Mouse (Mus musculus): ENCODE results near the gene Fam81b. TPM values are rescaled to one million over a fixed set of nuclear protein-coding genes. Genes with fewer than 3 reads are reported as not detected.

Gene Fam81b
- total and polyA plus RNA-seq, 3 experiments: not detected

DNA sequence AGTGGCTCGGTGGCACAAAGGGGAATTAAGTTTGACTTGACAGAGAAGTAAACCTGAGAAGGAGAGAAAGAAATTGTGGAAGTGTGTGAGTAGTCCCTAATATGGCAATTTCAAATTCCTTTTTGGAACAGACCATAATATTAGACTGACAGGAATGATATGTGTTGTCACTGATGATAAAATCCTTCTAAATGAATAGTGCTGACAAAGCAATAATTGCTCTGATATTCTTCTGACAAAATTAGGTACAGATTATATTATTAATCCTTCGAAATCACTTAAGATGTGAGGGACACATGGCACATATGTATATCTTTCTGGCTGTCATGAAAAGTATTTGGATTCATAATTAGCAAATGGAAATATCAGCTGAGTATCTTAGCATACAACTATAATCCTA, 89.9 kb downstream of the Fam81b start:
- H3K9me3 ChIP-seq (replicated peaks; ENCODE audit: low read length): peaks cover 2% of the 10 kb centered on the region
- no peaks in the 10 kb centered on the region for H3K27me3 ChIP-seq (replicated peaks)
- peaks cover 0 to 3% of the 10 kb centered on the region in 2 experiments; a peak in 1 of 4 replicates for H3K4me1 ChIP-seq (ENCODE audit: control insufficient read depth in 1 of 2, insufficient read depth in 2 of 2)
- no peaks in the 10 kb centered on the region for H3K36me3 ChIP-seq (replicated peaks in 1 of 2; ENCODE audit: control insufficient read depth in 1 of 2, insufficient read depth in 1 of 2, low read length in 1 of 2)
- no peak overlapping the region for H3K4me3 ChIP-seq (replicated peaks in 1 of 3; ENCODE audit: low read depth in 2 of 3, low read length in 2 of 3, poor library complexity in 1 of 3)
- dilution Hi-C loops (cut with MboI; ENCODE audit: extremely low pct_ligation_motif_present, extremely low pct_unique_long_range_greater_than_20kb, low sequenced_read_pairs) (no loop called here), in situ Hi-C loops (cut with MboI; ENCODE audit: low pct_ligation_motif_present, low pct_unique_long_range_greater_than_20kb, low sequenced_read_pairs) (loop anchor here (10.0 to 25.0 kb wide), 3 partner anchors 90 to 472 kb away; partner anchors contain the start of gene Fam81b)
- DNase-seq (ENCODE audit: extremely low read depth): no peak
- TF ChIP-seq ZMIZ1 (IDR thresholded peaks at IDR 0.05; ENCODE audit: low read depth, low read length) (no peak), MAFK (IDR thresholded peaks at IDR 0.05; ENCODE audit: insufficient replicate concordance, low read length) (peak; percentile 91), MXI1 (IDR thresholded peaks at IDR 0.05; ENCODE audit: low read depth, low read length) (no peak)
- no peak overlapping the region for H3K27ac ChIP-seq (ENCODE audit: insufficient read depth, low read depth)
- H3K4me2 ChIP-seq (ENCODE audit: insufficient read depth, low read depth, poor library complexity, severe bottlenecking): no peak overlapping the region
- no peak overlapping the region for H3K9ac ChIP-seq (ENCODE audit: insufficient read depth, low read depth)
- no peaks in the 10 kb centered on the region for H3K79me2 ChIP-seq (replicated peaks; ENCODE audit: control insufficient read depth, extremely low read depth, insufficient read depth, poor library complexity, severe bottlenecking)

DNA sequence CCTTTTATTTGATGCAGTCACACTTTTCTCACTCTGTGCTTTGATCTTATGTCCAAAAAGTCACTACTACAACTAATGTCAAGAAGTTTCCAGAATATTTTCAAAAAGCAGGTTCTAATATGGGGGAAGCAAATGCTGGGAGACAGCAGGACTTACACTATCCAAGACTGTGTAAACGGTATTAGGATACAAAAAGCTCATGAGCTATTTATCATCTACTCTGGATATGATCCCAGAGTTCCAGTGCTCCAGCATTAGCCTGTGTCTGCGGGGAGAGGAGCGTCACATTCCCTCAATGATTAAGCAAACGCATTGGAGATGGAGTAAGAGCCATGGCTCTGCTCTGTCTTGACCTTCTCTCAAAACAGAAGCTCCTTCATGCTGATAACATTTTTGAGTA, 104.9 kb downstream of the Fam81b start:
- Histone ChIP-seq H3K9me3 (replicated peaks; ENCODE audit: low read length) (peaks cover 4% of the 10 kb centered on the region), H3K36me3 (replicated peaks in 1 of 2; ENCODE audit: control insufficient read depth in 1 of 2, insufficient read depth in 1 of 2, low read length in 1 of 2) (peaks cover 5 to 39% of the 10 kb centered on the region in 2 experiments), H3K79me2 (replicated peaks; ENCODE audit: control insufficient read depth, extremely low read depth, insufficient read depth, poor library complexity, severe bottlenecking) (no peaks in the 10 kb centered on the region), H3K27me3 (replicated peaks) (no peaks in the 10 kb centered on the region), H3K4me2 (ENCODE audit: insufficient read depth, low read depth, poor library complexity, severe bottlenecking) (no peak overlapping the region), H3K4me3 (replicated peaks in 1 of 3; ENCODE audit: low read depth in 2 of 3, low read length in 2 of 3, poor library complexity in 1 of 3) (no peak overlapping the region), H3K27ac (ENCODE audit: insufficient read depth, low read depth) (no peak overlapping the region), H3K9ac (ENCODE audit: insufficient read depth, low read depth) (no peak overlapping the region), H3K4me1 (ENCODE audit: control insufficient read depth in 1 of 2, insufficient read depth in 2 of 2) (peaks cover 0 to 26% of the 10 kb centered on the region in 2 experiments; a peak in 2 of 4 replicates)
- TF ChIP-seq ETS1 (conservative IDR thresholded peaks at IDR 0.05; ENCODE audit: low read depth, low read length): no peak
- in situ Hi-C loops (cut with MboI; ENCODE audit: low pct_ligation_motif_present, low pct_unique_long_range_greater_than_20kb, low sequenced_read_pairs) (loop anchor here (25.0 kb wide), 2 partner anchors 212 to 487 kb away; no protein-coding TSS in a partner anchor), dilution Hi-C loops (cut with MboI; ENCODE audit: extremely low pct_ligation_motif_present, extremely low pct_unique_long_range_greater_than_20kb, low sequenced_read_pairs) (no loop called here)
- no peak for DNase-seq (ENCODE audit: extremely low read depth)

DNA sequence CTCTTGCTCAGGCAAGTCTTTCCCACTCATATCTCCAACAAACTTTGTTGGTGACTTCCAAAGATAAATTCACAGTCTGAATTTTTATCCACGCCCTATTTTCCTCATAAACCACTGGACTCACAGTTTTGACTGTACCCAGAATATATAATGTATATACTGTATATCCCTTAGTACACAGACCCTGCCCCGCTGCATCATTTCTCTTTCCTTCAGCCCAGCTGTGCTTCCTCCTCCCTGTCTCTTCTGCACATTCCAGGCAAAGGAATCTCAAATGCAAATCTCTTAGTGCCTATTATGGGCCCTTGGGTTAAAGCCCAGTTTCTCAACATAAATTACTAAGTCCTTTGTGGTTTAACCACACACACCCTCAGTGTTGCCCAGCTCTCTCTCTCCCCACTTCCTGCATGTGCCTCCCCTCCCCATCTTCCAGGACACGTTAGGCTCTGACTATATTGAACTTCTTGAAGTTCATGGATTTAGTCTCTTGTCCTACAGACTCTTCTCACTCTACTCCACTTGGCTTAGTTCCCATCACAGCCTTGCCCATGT, 107.5 kb downstream of the Fam81b start:
- peaks cover 9 to 45% of the 10 kb centered on the region in 2 experiments for H3K36me3 ChIP-seq (replicated peaks in 1 of 2; ENCODE audit: control insufficient read depth in 1 of 2, insufficient read depth in 1 of 2, low read length in 1 of 2)
- H3K9me3 ChIP-seq (replicated peaks; ENCODE audit: low read length): no peaks in the 10 kb centered on the region
- H3K4me1 ChIP-seq (ENCODE audit: control insufficient read depth in 1 of 2, insufficient read depth in 2 of 2): peaks cover 2 to 50% of the 10 kb centered on the region in 2 experiments; a peak in 3 of 4 replicates

More for the DNA sequence above, 107.5 kb downstream of the Fam81b start:
- H3K27ac ChIP-seq (ENCODE audit: insufficient read depth, low read depth): no peak overlapping the region
- no peak overlapping the region for H3K9ac ChIP-seq (ENCODE audit: insufficient read depth, low read depth)
- dilution Hi-C loops (cut with MboI; ENCODE audit: extremely low pct_ligation_motif_present, extremely low pct_unique_long_range_greater_than_20kb, low sequenced_read_pairs): no loop called here
- no peak overlapping the region for H3K4me3 ChIP-seq (replicated peaks in 1 of 3; ENCODE audit: low read depth in 2 of 3, low read length in 2 of 3, poor library complexity in 1 of 3)
- TF ChIP-seq MAFK (IDR thresholded peaks at IDR 0.05; ENCODE audit: insufficient replicate concordance, low read length) (no peak), ZC3H11A (IDR thresholded peaks at IDR 0.05; ENCODE audit: low read depth, low read length) (no peak), RCOR1 (conservative IDR thresholded peaks at IDR 0.05; ENCODE audit: low read depth, low read length) (no peak), TCF12 (IDR thresholded peaks at IDR 0.05; ENCODE audit: low read depth, low read length) (no peak), CHD1 (IDR thresholded peaks at IDR 0.05; ENCODE audit: low read depth, low read length) (no peak), ZKSCAN1 (IDR thresholded peaks at IDR 0.05; ENCODE audit: borderline replicate concordance, low read depth, low read length) (no peak), HCFC1 (IDR thresholded peaks at IDR 0.05; ENCODE audit: low read depth, low read length) (no peak), NRF1 (IDR thresholded peaks at IDR 0.05; ENCODE audit: low read depth, low read length) (no peak), ZMIZ1 (IDR thresholded peaks at IDR 0.05; ENCODE audit: low read depth, low read length) (no peak), USF1 (IDR thresholded peaks at IDR 0.05; ENCODE audit: low read depth, low read length) (no peak), ETS1 (conservative IDR thresholded peaks at IDR 0.05; ENCODE audit: low read depth, low read length) (no peak), MYC (IDR thresholded peaks at IDR 0.05; ENCODE audit: low read depth, low read length) (no peak), NELFE (IDR thresholded peaks at IDR 0.05; ENCODE audit: low read depth, low read length) (no peak), JUND (conservative IDR thresholded peaks at IDR 0.05; ENCODE audit: low read depth, low read length) (no peak), E2F4 (IDR thresholded peaks at IDR 0.05; ENCODE audit: insufficient replicate concordance, low read depth, low read length) (no peak), ELF1 (IDR thresholded peaks at IDR 0.05; ENCODE audit: low read depth, low read length) (no peak), RAD21 (IDR thresholded peaks at IDR 0.05; ENCODE audit: low read depth, low read length) (no peak)
- DNase-seq (ENCODE audit: extremely low read depth): no peak
- H3K4me2 ChIP-seq (ENCODE audit: insufficient read depth, low read depth, poor library complexity, severe bottlenecking): no peak overlapping the region
- no peaks in the 10 kb centered on the region for H3K27me3 ChIP-seq (replicated peaks)
- H3K79me2 ChIP-seq (replicated peaks; ENCODE audit: control insufficient read depth, extremely low read depth, insufficient read depth, poor library complexity, severe bottlenecking): no peaks in the 10 kb centered on the region
- in situ Hi-C loops (cut with MboI; ENCODE audit: low pct_ligation_motif_present, low pct_unique_long_range_greater_than_20kb, low sequenced_read_pairs): no loop called here

All from CH12.LX (cell line).